Mouse (Mus musculus) small intestine, adult 2 months (tissue): ENCODE measurements around the gene Fuom. TPM values are rescaled to one million over a fixed set of nuclear protein-coding genes. Genes with fewer than 3 reads are reported as not detected.

Experiments
- H3K27ac ChIP-seq: fragments of 200-500 bp; 2 replicates; pipeline ENCODE4 v1.5.1; 2012; ENCODE audit warnings: low read depth, low read length, control low read depth, inconsistent platforms; ENCODE audit not compliant: insufficient read depth
- H3K27me3 ChIP-seq: fragments of 200-500 bp; 2 replicates; pipeline ENCODE4 v1.6.1; 2012; ENCODE audit warnings: mild to moderate bottlenecking, moderate library complexity, low read length, inconsistent platforms; ENCODE audit not compliant: control insufficient read depth, insufficient read depth
- H3K36me3 ChIP-seq: fragments of 200-500 bp; 2 replicates; pipeline ENCODE4 v1.6.1; 2012; ENCODE audit warnings: mild to moderate bottlenecking, low read length, control low read depth, inconsistent platforms; ENCODE audit not compliant: control insufficient read depth, insufficient read depth
- H3K4me1 ChIP-seq: fragments of 200-500 bp; 2 replicates; pipeline ENCODE4 v1.6.1; 2012; ENCODE audit warnings: low read length, inconsistent platforms, mixed read lengths; ENCODE audit not compliant: control insufficient read depth, insufficient read depth, insufficient read length
- H3K4me3 ChIP-seq: fragments of 200-500 bp; 2 replicates; pipeline ENCODE4 v1.5.1; 2012; ENCODE audit warnings: low read depth, mild to moderate bottlenecking, control low read depth, inconsistent platforms, low read length, moderate library complexity
- CTCF ChIP-seq: fragments of 200-500 bp; IDR thresholded peaks from 2 replicates; pipeline ENCODE4 v1.5.1; 2012; ENCODE audit warnings: low read depth, mild to moderate bottlenecking, control low read depth, inconsistent platforms, low read length, moderate library complexity, mixed read lengths; ENCODE audit not compliant: insufficient replicate concordance, insufficient read length; ENCODE audit errors: extremely low read depth
- POLR2A ChIP-seq: fragments of 200-500 bp; IDR thresholded peaks from 2 replicates; pipeline ENCODE4 v1.6.1; 2012; ENCODE audit warnings: low read depth, mild to moderate bottlenecking, control low read depth, inconsistent platforms, low read length, moderate library complexity
- WGBS: fragments of 180-500 bp; shearing (Covaris S2); methylation state at CpG from one replicate; pipeline ENCODE4 v1.1.7; 2018; 5-methylcytosine and 5-hydroxymethylcytosine counted together
- polyA plus RNA-seq: library from polyadenylated mRNA; depleted of rRNA; stranded (reverse); fragments of >200 nt; gene quantifications from 2 replicates; pipeline ENCODE4 v1.2.3, GENCODE M21; 2012

Gene Fuom
- polyA plus RNA-seq, 1 experiment, result 111 TPM

DNA sequence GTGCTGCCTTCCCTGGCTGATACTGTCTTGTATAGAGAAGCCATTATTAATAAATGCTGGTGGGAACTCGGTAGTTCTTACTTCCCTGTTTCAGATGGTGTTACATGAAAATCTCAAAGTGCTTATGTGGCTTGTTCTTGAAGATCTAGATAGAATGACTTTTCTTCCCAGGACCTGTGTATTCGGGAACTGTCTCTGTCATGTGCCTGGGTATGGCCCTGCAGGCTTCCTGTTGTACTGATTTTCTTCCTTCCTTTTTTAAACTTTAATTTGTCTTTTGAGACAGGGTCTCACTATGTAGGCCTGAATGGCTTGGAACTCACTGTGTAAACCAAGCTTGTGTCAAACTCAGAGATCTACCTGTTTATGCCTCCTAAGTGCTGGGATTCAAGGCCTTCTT lies 25.7 kb upstream of the Fuom start:
- WGBS, result 83% methylated on average over 2 of the region's 2 CpGs
- no peak for TF ChIP-seq CTCF
- H3K4me3 ChIP-seq, result no peak overlapping the region
- H3K27ac ChIP-seq, result no peak overlapping the region
- peaks cover 9% of the 10 kb centered on the region; the same call in 1 of the 2 replicates for H3K4me1 ChIP-seq
- H3K27me3 ChIP-seq, result no peaks in the 10 kb centered on the region
- H3K36me3 ChIP-seq, result peaks cover 5% of the 10 kb centered on the region; the same call in 1 of the 2 replicates

DNA sequence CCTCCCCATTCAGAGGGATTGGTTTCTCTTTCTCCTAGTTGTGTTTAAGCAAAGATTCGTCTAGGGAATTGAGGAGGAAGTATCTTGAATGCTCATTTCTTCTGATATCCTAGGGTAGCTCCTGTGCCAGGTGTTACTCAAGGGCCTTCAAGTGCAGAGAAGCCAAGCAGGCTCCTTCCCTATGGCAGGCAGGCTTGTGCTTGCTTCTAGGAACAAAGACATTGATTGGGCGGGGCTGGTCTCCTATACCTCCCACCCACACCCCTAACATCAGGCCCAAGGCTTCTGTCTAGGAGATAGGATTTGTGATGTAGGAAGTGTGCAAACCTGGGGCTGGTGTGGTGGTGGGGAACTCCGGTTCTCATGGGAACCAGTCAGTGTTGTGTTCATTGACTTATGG lies 24.7 kb upstream of the Fuom start:
- H3K27me3 ChIP-seq, result no peaks in the 10 kb centered on the region
- no peak for TF ChIP-seq POLR2A
- TF ChIP-seq CTCF, result no peak
- peak overlapping the region; percentile 30 for H3K4me3 ChIP-seq
- H3K36me3 ChIP-seq, result peaks cover 5% of the 10 kb centered on the region; the same call in 1 of the 2 replicates
- 41% methylated on average over 3 of the region's 3 CpGs for WGBS
- H3K27ac ChIP-seq, result peak overlapping the region; percentile 30; the same call in 1 of the 2 replicates
- H3K4me1 ChIP-seq, result peaks cover 9% of the 10 kb centered on the region; the same call in 1 of the 2 replicates

DNA sequence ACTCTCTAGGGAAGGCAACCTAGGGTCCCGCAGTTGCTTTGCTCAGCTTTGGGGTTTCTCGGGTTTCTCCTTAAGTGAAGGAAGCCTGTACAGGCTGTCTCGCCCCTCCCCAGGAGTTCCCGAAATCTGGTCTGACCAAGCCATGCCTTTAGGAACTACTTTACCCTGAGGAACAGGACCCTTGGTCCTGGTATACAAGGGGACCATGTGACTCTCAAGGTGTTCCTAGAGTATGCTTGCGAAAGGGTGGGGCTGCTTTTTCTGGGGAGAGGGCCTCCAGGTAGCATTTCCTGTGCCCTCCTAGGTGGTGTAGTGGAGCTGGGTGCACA lies 23.7 kb upstream of the Fuom start:
- H3K4me3 ChIP-seq, result peak overlapping the region; percentile 82
- 2% methylated on average over 5 of the region's 5 CpGs for WGBS
- peaks cover 5% of the 10 kb centered on the region; the same call in 1 of the 2 replicates for H3K36me3 ChIP-seq
- H3K27ac ChIP-seq, result no peak overlapping the region
- H3K27me3 ChIP-seq, result no peaks in the 10 kb centered on the region
- H3K4me1 ChIP-seq, result peaks cover 9% of the 10 kb centered on the region; the same call in 1 of the 2 replicates
- no peak for TF ChIP-seq POLR2A
- TF ChIP-seq CTCF, result no peak

GRCm38 (mm10) chr7:140125278-140126021 lies 23.2 kb upstream of the Fuom start:
- H3K4me1 ChIP-seq, result peaks cover 9% of the 10 kb centered on the region; the same call in 1 of the 2 replicates
- H3K27me3 ChIP-seq, result no peaks in the 10 kb centered on the region
- H3K27ac ChIP-seq, result peak overlapping the region; percentile 31; the same call in 1 of the 2 replicates
- peaks cover 4% of the 10 kb centered on the region; the same call in 1 of the 2 replicates for H3K36me3 ChIP-seq
- TF ChIP-seq CTCF, result no peak
- peak; percentile 38; the same call in 1 of the 2 replicates for TF ChIP-seq POLR2A
- peak overlapping the region; percentile 82 for H3K4me3 ChIP-seq
- 1% methylated on average over 40 of the region's 40 CpGs for WGBS

DNA sequence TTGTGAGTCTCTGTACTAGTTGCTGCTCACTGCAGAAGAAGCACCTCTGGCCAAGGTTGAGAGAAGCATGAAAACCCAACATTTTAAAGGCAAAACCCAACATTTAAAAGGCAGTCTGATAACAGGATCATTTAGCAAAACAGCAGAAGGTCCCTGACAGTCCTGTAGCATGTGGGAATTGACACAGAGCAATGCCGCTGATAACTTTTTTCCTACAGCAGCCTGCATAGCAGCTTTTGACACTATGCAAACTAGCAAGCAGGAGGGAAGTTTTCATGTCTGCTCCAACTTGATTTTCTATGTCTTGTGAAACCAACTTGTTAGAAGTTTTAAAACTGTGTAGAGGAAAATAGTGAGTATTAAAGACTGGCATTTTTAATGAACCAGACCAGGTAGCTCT lies 22.1 kb upstream of the Fuom start:
- H3K36me3 ChIP-seq, result 0 out of 2 replicates have a peak, but pooled peaks cover 1% of the 10 kb centered on the region
- WGBS, result 95% methylated on average over 1 of the region's 1 CpGs
- H3K4me1 ChIP-seq, result peaks cover 11% of the 10 kb centered on the region; the same call in 1 of the 2 replicates
- TF ChIP-seq CTCF, result no peak
- TF ChIP-seq POLR2A, result no peak
- no peak overlapping the region for H3K27ac ChIP-seq
- no peaks in the 10 kb centered on the region for H3K27me3 ChIP-seq
- H3K4me3 ChIP-seq, result no peak overlapping the region

DNA sequence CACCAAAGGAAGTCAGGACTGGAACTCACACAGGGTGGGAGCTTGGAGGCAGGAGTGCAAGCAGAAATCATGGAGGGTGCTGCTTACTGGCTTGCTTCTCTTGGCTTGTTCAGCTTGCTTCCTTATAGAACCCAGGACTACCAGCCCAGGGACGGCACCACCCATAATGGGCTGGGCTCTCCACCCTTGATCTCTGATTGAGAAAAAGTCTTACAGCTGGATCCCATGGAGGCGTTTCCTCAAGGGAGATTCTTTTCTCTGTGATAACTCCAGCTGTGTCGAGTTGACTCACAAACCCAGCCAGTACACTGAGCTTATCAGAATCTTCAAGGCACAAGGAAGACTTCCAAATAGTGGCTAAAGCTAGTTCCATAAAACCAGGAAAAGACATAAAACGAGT lies 20.5 kb upstream of the Fuom start:
- Histone ChIP-seq H3K36me3 (no peaks in the 10 kb centered on the region), H3K27ac (peak overlapping the region; percentile 98), H3K4me1 (peaks cover 11% of the 10 kb centered on the region; the same call in 1 of the 2 replicates), H3K27me3 (no peaks in the 10 kb centered on the region), H3K4me3 (no peak overlapping the region; the same call in 1 of the 2 replicates)
- TF ChIP-seq CTCF (no peak), POLR2A (peak; percentile 41; the same call in 1 of the 2 replicates)
- WGBS, result 15% methylated on average over 4 of the region's 4 CpGs

- peak overlapping the region; percentile 59; the same call in 1 of the 2 replicates for H3K27ac ChIP-seq
- no peak overlapping the region for H3K4me3 ChIP-seq
- no peaks in the 10 kb centered on the region for H3K27me3 ChIP-seq
- no peaks in the 10 kb centered on the region for H3K36me3 ChIP-seq
- peaks cover 4% of the 10 kb centered on the region; the same call in 1 of the 2 replicates for H3K4me1 ChIP-seq
- TF ChIP-seq POLR2A (no peak), CTCF (no peak)
- WGBS, result 61% methylated on average over 13 of the region's 13 CpGs
Measured at GRCm38 (mm10) chr7:140121338-140121910, 19.2 kb upstream of the Fuom start.
